Mouse (Mus musculus): ENCODE data around the gene Card14. TPM values are rescaled to one million over a fixed set of nuclear protein-coding genes. Genes with fewer than 3 reads are reported as not detected.
"Not testable (repeated sequence)": the region's sequence is repeated elsewhere in the genome, so short reads cannot be mapped to it uniquely, and the experiment has no call there.

The Card14 gene
- polyA plus RNA-seq, 2 experiments, result 1.7 to 2.0 TPM

DNA sequence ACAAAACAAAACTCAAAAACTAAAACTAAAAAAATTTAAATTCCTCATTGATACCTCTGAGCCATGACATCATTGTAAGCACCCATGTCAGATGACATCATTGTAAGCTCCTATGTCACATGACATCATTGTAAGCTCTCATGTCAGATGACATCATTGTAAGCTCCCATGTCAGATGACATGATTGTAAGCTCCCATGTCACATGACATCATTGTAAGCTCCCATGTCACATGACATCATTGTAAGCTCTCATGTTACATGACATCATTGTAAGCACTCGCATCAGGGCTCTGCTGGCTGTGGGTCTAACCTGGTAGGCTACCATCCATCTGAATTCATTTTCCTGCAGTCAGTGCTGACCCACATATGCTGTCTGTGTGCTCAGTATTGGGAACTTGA is 71.0 kb downstream of the Card14 start:
- H3K36me3 ChIP-seq (ENCODE audit: control insufficient read depth, insufficient read depth, low read length), result peaks cover 19% of the 10 kb centered on the region
- WGBS, result 88% methylated on average over 1 of the region's 1 CpGs

DNA sequence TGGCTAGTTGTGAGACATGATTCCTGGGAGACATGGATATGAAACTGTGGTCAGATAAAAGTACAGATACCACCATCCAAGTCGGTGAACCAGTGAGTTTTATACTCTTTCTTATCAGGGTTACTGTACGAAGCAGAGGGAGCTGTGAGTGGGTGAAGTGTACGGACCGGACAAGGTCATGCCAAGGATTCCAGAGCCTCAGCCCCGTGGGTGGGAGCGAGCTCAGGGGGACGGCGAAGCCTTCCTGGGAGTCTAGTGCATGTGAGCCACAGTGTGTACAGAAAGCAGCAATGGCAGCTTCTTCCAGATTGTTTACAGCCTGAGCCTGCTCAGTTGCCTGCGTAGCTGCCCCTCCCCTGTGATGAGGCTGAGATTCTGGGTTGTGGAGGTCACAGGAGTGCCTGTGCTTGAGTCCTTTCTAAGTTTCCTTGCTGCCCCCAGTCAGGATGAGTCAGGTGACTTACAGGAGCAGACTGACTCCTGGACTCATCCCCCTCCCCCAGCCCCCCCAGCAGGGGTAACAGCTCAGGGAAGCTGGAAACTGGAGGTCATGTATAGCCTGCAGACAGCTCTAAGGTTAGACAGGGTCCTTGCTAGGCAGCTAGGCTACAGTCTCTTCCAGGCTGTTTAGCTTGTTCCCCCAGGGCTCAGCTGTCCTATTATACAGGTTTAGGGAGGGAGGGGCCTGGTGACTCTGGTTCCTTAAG is 74.2 kb downstream of the Card14 start:
- Histone ChIP-seq H3K27me3 (ENCODE audit: control insufficient read depth, insufficient read depth, low read length) (no peaks in the 10 kb centered on the region), H3K9me3 (ENCODE audit: control insufficient read depth, low read length) (no peaks in the 10 kb centered on the region), H3K4me3 (replicated peaks; ENCODE audit: low read length) (no peak overlapping the region), H3K4me1 (ENCODE audit: control insufficient read depth, insufficient read depth, low read length) (no peaks in the 10 kb centered on the region), H3K4me2 (replicated peaks; ENCODE audit: low read depth, low read length, severe bottlenecking) (no peak overlapping the region), H3K27ac (replicated peaks; ENCODE audit: low read depth, low read length) (no peak overlapping the region), H3K36me3 (ENCODE audit: control insufficient read depth, insufficient read depth, low read length) (peaks cover 19% of the 10 kb centered on the region), H3K9ac (ENCODE audit: low read depth, low read length, severe bottlenecking) (no peak overlapping the region)
- ATAC-seq (ENCODE audit: low FRiP score, low read depth) (no peak), DNase-seq (ENCODE audit: low spot score) (no peak)
- no peak for TF ChIP-seq POLR2A (IDR thresholded peaks at IDR 0.05; ENCODE audit: borderline replicate concordance, extremely low read depth, insufficient read depth, insufficient read length)
- 77% methylated on average over 9 of the region's 9 CpGs for WGBS

More for the DNA sequence above, 71.0 kb downstream of the Card14 start:
- ATAC-seq (ENCODE audit: low FRiP score, low read depth) (no peak), DNase-seq (ENCODE audit: low spot score) (no peak)
- Histone ChIP-seq H3K4me2 (replicated peaks; ENCODE audit: low read depth, low read length, severe bottlenecking) (no peak overlapping the region), H3K4me1 (ENCODE audit: control insufficient read depth, insufficient read depth, low read length) (no peaks in the 10 kb centered on the region), H3K4me3 (replicated peaks; ENCODE audit: low read length) (no peak overlapping the region), H3K27ac (replicated peaks; ENCODE audit: low read depth, low read length) (no peak overlapping the region), H3K9me3 (ENCODE audit: control insufficient read depth, low read length) (no peaks in the 10 kb centered on the region), H3K27me3 (ENCODE audit: control insufficient read depth, insufficient read depth, low read length) (no peaks in the 10 kb centered on the region), H3K9ac (ENCODE audit: low read depth, low read length, severe bottlenecking) (no peak overlapping the region)
- no peak for TF ChIP-seq POLR2A (IDR thresholded peaks at IDR 0.05; ENCODE audit: borderline replicate concordance, extremely low read depth, insufficient read depth, insufficient read length)

DNA sequence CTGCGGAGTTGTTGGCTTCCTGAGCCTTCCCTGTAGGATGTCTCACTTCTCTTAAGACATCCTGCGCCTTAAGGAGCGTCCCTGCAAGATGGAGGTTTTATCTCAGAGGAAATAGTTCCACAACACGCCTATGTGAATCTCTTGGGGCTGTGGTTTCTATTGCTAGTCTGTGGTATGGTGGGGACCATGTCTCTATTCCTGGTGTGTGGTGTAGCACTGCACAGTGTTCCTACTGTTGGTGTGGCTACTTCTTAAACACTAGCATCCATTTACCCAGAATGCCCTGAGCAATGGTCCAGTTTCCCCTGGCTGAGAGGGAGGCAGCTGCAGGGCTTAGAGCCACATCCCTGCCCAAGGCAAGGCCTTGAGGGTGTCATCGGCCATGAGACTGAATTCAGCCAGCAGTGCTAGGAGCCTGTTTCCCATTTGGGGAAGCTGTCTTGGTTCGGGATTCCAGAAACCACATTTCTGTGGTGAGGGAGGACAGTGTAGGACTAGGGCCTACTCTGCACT is 74.8 kb downstream of the Card14 start:
- H3K4me1 ChIP-seq (ENCODE audit: control insufficient read depth, insufficient read depth, low read length), result no peaks in the 10 kb centered on the region
- TF ChIP-seq POLR2A (IDR thresholded peaks at IDR 0.05; ENCODE audit: borderline replicate concordance, extremely low read depth, insufficient read depth, insufficient read length), result no peak
- 78% methylated on average over 6 of the region's 6 CpGs for WGBS

DNA sequence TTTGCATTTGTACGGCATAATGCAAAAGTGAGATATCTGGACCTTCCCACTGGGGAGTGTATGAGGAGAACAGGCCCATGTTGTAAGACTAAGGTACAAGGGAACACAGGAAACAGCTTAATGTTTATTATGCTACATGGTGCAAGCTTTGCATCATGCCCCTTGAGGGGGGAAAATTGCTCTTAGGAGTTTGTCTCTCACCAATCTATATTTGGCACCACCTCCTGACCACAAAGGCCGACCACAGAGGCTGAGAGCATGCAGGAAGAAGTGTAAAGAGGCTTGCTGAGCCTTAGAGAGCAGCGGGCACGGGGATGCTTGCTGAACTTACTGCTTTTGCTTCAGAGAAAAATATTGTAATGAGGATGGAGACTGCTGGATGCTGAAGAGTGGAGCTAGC is 77.3 kb downstream of the Card14 start:
- Histone ChIP-seq H3K27ac (replicated peaks; ENCODE audit: low read depth, low read length) (no peak overlapping the region), H3K4me2 (replicated peaks; ENCODE audit: low read depth, low read length, severe bottlenecking) (no peak overlapping the region), H3K27me3 (ENCODE audit: control insufficient read depth, insufficient read depth, low read length) (no peaks in the 10 kb centered on the region), H3K4me1 (ENCODE audit: control insufficient read depth, insufficient read depth, low read length) (0 out of 2 replicates have a peak, but pooled peaks cover 5% of the 10 kb centered on the region), H3K4me3 (replicated peaks; ENCODE audit: low read length) (no peak overlapping the region), H3K9ac (ENCODE audit: low read depth, low read length, severe bottlenecking) (no peak overlapping the region), H3K9me3 (ENCODE audit: control insufficient read depth, low read length) (no peaks in the 10 kb centered on the region), H3K36me3 (ENCODE audit: control insufficient read depth, insufficient read depth, low read length) (peaks cover 6% of the 10 kb centered on the region)
- ATAC-seq (ENCODE audit: low FRiP score, low read depth) (no peak), DNase-seq (ENCODE audit: low spot score) (no peak)
- TF ChIP-seq POLR2A (IDR thresholded peaks at IDR 0.05; ENCODE audit: borderline replicate concordance, extremely low read depth, insufficient read depth, insufficient read length), result no peak
- WGBS, result 79% methylated on average over 4 of the region's 4 CpGs

More for the DNA sequence above, 74.8 kb downstream of the Card14 start:
- Histone ChIP-seq H3K27me3 (ENCODE audit: control insufficient read depth, insufficient read depth, low read length) (no peaks in the 10 kb centered on the region), H3K9ac (ENCODE audit: low read depth, low read length, severe bottlenecking) (no peak overlapping the region), H3K4me2 (replicated peaks; ENCODE audit: low read depth, low read length, severe bottlenecking) (no peak overlapping the region), H3K36me3 (ENCODE audit: control insufficient read depth, insufficient read depth, low read length) (peaks cover 19% of the 10 kb centered on the region), H3K9me3 (ENCODE audit: control insufficient read depth, low read length) (no peaks in the 10 kb centered on the region), H3K4me3 (replicated peaks; ENCODE audit: low read length) (no peak overlapping the region), H3K27ac (replicated peaks; ENCODE audit: low read depth, low read length) (no peak overlapping the region)
- ATAC-seq (ENCODE audit: low FRiP score, low read depth), result no peak
- DNase-seq (ENCODE audit: low spot score), result no peak

DNA sequence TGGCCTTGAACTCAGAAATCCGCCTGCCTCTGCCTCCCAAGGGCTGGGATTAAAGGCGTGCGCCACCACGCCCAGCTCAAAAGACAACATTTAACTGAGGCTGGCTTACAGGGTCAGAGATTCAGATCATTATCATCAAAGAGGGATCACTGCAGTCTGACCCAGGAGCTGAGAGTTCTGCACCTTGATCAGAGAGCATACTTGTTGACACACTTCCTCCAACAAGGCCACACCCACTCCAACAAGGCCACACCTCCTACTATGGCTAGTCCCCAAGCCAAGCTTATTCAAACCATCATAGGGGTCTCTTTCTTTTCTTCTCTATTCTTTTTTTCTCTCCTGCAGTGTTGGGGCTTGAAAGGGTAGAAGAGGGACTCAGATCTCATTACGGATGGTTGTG is 78.7 kb downstream of the Card14 start:
- no peak overlapping the region for H3K27ac ChIP-seq (replicated peaks; ENCODE audit: low read depth, low read length)
- H3K4me3 ChIP-seq (replicated peaks; ENCODE audit: low read length), result no peak overlapping the region
- no peak overlapping the region for H3K9ac ChIP-seq (ENCODE audit: low read depth, low read length, severe bottlenecking)
- peaks cover 6% of the 10 kb centered on the region; the same call in 1 of the 2 replicates for H3K4me1 ChIP-seq (ENCODE audit: control insufficient read depth, insufficient read depth, low read length)
- no peaks in the 10 kb centered on the region; the same call in 1 of the 2 replicates for H3K27me3 ChIP-seq (ENCODE audit: control insufficient read depth, insufficient read depth, low read length)
- H3K4me2 ChIP-seq (replicated peaks; ENCODE audit: low read depth, low read length, severe bottlenecking), result no peak overlapping the region
- ATAC-seq (ENCODE audit: low FRiP score, low read depth) (no peak), DNase-seq (ENCODE audit: low spot score) (no peak)
- H3K9me3 ChIP-seq (ENCODE audit: control insufficient read depth, low read length), result no peaks in the 10 kb centered on the region
- H3K36me3 ChIP-seq (ENCODE audit: control insufficient read depth, insufficient read depth, low read length), result no peaks in the 10 kb centered on the region
- 96% methylated on average over 5 of the region's 5 CpGs for WGBS
- TF ChIP-seq POLR2A (IDR thresholded peaks at IDR 0.05; ENCODE audit: borderline replicate concordance, extremely low read depth, insufficient read depth, insufficient read length), result no peak

DNA sequence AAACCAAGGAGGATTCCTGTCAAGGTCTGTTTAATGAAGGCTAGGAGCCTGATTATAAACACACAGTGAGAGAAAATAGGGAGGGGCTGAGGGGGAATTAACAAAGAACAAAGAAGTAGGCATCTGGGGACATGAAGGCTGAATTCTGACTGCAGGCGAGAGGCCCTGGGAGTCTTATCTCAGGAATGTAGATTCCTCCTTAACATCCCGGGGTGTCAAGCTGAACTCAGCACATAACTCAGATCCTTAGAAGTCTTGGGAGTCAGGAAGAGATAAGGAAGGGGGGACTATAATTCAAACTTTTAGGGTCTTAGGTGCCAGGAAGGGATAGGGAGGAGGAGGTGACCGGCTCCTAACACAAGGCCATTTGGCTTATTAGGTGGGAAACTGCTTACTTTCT is 79.7 kb downstream of the Card14 start:
- 5% methylated on average over 3 of the region's 3 CpGs for WGBS
- H3K27me3 ChIP-seq (ENCODE audit: control insufficient read depth, insufficient read depth, low read length); ATAC-seq (ENCODE audit: low FRiP score, low read depth): not testable (repeated sequence)

More for the DNA sequence above, 79.7 kb downstream of the Card14 start:
- not testable (repeated sequence) for H3K27ac ChIP-seq (replicated peaks; ENCODE audit: low read depth, low read length); H3K9ac ChIP-seq (ENCODE audit: low read depth, low read length, severe bottlenecking); H3K9me3 ChIP-seq (ENCODE audit: control insufficient read depth, low read length); H3K4me3 ChIP-seq (replicated peaks; ENCODE audit: low read length); DNase-seq (ENCODE audit: low spot score); H3K4me2 ChIP-seq (replicated peaks; ENCODE audit: low read depth, low read length, severe bottlenecking); H3K36me3 ChIP-seq (ENCODE audit: control insufficient read depth, insufficient read depth, low read length); H3K4me1 ChIP-seq (ENCODE audit: control insufficient read depth, insufficient read depth, low read length)

Data from limb, embryonic 14.5 days (tissue).